Mouse (Mus musculus): ENCODE results near the gene Mbd4.

The Mbd4 gene

DNA sequence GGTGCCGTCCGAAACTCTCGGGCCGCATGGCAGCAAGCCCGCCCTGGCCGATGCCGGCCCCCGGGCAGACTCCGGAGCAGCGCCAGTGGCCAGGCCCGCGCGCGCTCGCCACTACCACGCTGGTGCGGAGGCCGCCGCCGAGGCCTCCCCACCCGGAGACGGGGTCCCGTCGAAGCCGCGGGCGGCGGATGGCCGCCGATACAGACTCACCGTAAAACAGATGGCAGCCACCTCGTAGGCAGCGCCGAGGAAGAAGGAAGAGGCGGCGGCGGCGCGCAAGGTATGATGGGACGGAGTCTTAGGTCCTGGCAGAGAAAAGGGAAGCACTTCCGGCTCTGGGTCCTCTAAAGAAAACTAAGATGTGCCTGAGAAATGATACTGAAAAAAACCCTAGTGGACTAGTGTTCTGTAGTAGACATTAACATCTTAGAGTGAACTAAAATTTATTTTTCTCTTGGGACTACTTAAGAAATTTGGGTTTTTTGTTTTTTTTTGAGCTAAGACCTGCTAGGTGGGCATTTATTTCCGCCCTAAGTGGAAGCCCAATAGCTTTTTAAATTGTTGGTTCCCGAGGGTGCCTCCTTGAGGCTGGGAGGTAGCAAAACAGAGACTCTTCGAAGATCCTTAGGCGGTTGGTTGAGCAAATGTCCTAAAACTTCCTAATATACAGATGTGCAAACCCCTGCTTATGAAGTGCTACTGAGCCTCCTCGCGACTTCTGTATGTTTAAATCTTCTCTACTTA lies 44.5 kb downstream of the Mbd4 start, which contains the start of gene Rpl32:
Rpl32 (minus strand) TSS at position 260 of the 744 bp plus-strand sequence.
- DNase-seq (ENCODE audit: low read depth): peak; percentile 98

DNA sequence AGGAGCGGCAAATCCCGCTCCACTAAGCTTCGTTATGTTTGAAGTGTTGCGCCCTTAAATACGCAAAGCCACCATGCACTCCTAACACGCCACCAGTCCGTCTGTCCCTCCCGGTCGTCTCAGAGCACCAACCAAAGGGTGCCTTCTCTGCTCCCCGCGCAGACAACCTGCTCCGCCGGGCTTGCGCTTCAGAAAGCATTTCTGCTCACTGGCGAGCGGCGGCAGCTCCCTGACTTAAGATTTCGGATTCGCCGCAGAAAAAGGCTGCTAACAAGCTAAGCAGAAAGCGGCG lies 45.0 kb downstream of the Mbd4 start:
- DNase-seq (ENCODE audit: low read depth): no peak

- DNase-seq (ENCODE audit: low read depth): peak; percentile 35
These were observed 45.5 kb downstream of the Mbd4 start for GRCm38 (mm10) chr6:115807464-115808195.

GRCm38 (mm10) chr6:115804432-115805192 lies 48.6 kb downstream of the Mbd4 start:
- DNase-seq (ENCODE audit: low read depth): peak; percentile 28

DNA sequence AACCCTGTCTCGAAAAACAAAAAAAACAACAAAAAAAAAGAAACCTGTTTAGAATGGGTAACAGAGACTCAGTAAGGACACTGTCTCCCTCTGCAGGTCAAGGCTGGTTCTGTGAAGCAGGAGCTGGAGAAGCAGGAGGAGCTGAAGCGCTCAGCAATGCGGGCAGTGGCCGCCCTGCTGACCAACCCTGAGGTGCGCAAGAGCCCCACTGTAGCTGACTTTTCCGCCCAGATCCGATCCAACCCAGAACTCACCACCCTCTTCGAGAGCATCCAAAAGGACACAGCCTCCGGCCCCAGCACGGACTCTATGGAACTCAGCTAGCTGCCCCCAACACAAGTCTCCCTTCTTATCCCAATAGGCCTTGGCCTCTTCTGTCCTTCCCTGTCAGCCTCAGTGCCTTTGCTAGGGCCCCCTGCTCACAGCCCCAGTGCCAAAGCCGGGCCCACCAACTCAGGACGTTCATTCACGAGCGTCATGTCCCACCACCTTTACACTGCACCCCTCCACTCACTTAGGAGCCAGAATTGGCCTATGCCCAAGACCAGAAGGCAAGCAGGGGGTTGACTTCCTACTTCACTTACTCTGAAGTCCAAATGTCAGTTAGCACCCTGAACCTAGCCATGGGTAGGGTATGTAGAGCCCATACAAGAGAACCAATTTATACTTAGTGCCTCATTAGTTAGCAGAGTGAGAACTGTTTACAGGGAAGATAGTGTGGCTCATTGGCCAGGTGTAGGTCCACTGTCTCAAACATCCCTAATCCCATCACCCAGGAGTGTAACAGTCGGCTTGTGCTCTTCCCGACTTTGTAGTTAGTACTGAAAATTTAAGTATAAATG lies 49.4 kb downstream of the Mbd4 start:
- peak; percentile 90 for DNase-seq (ENCODE audit: low read depth)

DNA sequence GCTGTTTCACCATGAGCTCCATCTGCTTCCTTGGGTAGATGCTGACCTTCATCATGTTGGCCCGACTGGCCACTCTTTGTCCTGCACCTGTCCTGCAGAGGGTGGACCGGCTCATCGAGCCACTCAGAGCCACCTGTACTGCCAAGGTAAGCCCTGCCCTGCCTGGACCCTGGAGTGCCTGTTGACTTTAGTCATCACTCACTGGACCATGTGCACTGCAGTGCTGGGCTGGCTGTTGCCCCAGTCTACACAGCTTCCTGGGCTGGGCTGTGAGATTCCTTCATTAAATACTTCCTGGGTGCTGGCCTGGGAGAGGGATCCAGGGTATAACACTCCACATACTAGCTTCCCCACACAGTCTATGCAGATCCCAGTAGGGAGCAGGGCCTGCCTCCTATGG lies 51.4 kb downstream of the Mbd4 start:
- DNase-seq (ENCODE audit: low read depth): no peak

DNA sequence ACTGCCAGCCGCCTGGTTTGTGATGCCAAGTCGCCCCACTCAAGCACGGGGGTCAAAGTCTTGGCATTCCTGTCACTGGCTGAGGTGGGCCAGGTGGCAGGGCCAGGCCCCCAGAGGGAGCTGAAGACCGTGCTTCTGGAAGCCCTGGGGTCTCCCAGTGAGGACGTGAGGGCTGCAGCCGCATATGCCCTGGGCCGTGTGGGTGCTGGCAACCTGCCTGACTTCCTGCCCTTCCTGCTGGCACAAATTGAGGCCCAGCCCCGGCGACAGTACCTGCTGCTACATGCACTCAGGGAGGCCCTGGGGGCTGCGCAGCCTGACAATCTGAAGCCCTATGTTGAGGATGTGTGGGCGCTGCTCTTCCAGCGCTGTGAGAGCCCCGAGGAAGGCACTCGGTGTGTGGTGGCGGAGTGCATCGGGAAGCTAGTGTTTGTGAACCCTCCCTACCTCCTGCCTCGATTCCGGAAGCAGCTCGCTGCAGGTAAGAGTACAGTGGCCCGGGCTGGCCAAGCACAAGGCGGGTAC lies 60.4 kb downstream of the Mbd4 start:
- DNase-seq (ENCODE audit: low read depth): peak; percentile 53

DNA sequence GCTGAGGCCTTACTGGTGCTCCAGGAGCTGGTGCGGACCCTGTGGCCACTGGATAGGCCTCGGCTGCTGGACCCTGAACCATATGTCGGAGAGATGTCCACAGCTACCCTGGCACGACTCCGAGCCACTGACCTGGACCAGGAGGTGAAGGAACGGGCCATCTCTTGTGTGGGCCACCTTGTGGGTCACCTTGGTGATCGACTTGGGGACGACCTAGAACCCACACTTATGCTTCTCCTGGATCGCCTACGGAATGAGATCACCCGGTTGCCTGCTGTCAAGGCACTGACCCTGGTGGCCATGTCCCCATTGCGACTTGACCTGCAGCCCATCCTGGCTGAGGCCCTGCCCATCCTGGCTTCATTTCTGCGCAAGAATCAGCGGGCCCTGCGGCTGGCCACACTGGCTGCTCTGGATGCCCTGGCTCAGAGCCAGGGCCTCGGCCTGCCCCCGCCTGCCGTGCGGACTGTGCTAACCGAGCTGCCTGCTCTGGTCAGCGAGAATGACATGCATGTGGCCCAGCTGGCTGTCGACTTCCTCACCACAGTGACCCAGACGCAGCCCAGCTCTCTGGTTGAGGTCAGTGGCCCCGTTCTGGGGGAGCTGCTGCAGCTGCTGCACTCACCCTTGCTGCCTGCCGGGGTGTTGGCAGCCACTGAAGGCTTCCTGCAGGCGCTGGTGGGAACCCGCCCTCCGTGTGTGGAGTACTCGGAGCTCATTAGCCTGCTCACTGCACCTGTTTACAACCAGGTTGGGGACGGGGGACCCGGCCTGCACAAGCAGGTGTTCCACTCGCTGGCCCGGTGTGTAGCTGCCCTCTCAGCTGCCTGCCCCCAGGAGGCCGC lies 61.1 kb downstream of the Mbd4 start:
- peak; percentile 94 for DNase-seq (ENCODE audit: low read depth)

- no peak for DNase-seq (ENCODE audit: low read depth)
These were observed 62.2 kb downstream of the Mbd4 start for GRCm38 (mm10) chr6:115791016-115791415.
